Mouse (Mus musculus) stomach, postnatal 0 days (tissue): ENCODE results near the gene Fam173b.
"Not testable (repeated sequence)": the region's sequence is repeated elsewhere in the genome, so short reads cannot be mapped to it uniquely, and the experiment has no call there.

Source experiments
- CTCF ChIP-seq: IDR thresholded peaks from 2 replicates; pipeline ENCODE4 v1.5.1; 2016; ENCODE audit warnings: antibody characterized with exemption, low read depth, mild to moderate bottlenecking, moderate library complexity
- EP300 ChIP-seq: optimal IDR thresholded peaks from 2 replicates; pipeline ENCODE3; 2016; ENCODE audit warnings: antibody characterized with exemption

DNA sequence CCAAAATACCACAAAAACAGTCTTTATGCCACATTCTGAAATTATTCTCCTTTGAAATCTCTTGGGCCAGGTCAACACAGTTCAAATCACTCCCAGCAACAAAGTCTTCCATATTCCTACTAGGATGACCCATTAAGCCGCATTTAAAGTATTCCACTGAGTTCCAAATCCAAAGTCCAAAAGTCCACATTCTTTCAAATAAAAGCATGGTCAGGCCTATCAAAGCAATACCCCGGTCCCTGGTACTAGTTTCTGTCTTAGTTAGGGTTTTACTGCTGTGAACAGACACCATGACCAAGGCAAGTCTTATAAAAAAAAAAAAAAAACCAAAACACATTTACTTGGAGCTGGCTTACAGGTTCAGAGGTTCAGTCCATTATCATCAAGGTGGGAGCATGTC lies 20.6 kb upstream of the Fam173b start:
- TF ChIP-seq EP300, CTCF: not testable (repeated sequence)
